Mouse (Mus musculus) left cerebral cortex, postnatal 25 days (tissue): Measurements from ENCODE around the gene Flt3l. TPM values are rescaled to one million over a fixed set of nuclear protein-coding genes. Genes with fewer than 3 reads are reported as not detected.
"Not testable (repeated sequence)": the region's sequence is repeated elsewhere in the genome, so short reads cannot be mapped to it uniquely, and the experiment has no call there.

ENCODE experiments used
- DNase-seq, 2 experiments: peaks; one replicate each; pipeline ENCODE4 v3.0.0; 2022; ENCODE audit warnings: low spot score in 2 of 2, mixed read lengths in 1 of 2
- intact Hi-C: fragments of 180-260 bp; cut with DNase I; formaldehyde crosslinking; loops from one replicate; pipeline ENCODE4 v1.15.1; 2025
- total RNA-seq, 2 experiments: library from RNA; stranded (reverse); gene quantifications; 2 replicates each; pipeline ENCODE4 v1.2.3; 2021

The Flt3l gene
- total RNA-seq, 2 experiments from 2014 or later, result 3.3 to 5.4 TPM

DNA sequence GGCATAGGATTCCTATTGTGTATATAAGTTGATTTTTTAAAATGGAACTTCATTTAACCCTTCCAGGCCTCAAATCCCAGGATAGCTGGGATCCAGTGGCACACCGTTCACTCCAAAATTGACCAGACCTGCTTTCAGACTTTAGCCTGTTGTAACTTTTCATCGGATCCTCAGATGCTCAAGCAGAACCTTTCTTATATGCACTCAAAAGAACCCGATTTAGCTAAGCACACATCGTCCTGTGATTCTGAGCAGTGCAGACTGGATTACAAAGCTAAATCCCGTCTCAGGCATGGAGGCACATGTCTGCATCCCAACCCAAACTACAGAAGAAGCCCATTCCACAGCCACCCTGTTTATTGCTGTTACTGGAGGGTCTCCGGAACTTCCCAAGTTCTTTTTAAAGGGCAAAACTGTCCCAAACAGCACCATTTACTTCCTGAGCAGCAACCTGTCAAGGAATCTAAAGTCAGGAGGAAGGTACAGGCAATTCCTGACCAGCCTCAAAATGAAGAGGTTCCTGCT, 8.5 kb downstream of the Flt3l start:
- no peak for DNase-seq
- intact Hi-C loops, result loop anchor here (2.0 kb wide), 1 partner anchor 47 kb away; no protein-coding TSS in a partner anchor

- intact Hi-C loops, result no loop called here
- DNase-seq, result no peak
These were observed 9.2 kb downstream of the Flt3l start for GRCm38 (mm10) chr7:45126844-45127699.

GRCm38 (mm10) chr7:45126147-45126843, 9.9 kb downstream of the Flt3l start:
- no peak for DNase-seq
- intact Hi-C loops, result no loop called here

- DNase-seq, intact Hi-C loops: not testable (repeated sequence)
These were observed 10.6 kb downstream of the Flt3l start for GRCm38 (mm10) chr7:45125649-45126048.

GRCm38 (mm10) chr7:45125144-45125600, 11.1 kb downstream of the Flt3l start:
- intact Hi-C loops, result no loop called here
- no peak for DNase-seq

DNA sequence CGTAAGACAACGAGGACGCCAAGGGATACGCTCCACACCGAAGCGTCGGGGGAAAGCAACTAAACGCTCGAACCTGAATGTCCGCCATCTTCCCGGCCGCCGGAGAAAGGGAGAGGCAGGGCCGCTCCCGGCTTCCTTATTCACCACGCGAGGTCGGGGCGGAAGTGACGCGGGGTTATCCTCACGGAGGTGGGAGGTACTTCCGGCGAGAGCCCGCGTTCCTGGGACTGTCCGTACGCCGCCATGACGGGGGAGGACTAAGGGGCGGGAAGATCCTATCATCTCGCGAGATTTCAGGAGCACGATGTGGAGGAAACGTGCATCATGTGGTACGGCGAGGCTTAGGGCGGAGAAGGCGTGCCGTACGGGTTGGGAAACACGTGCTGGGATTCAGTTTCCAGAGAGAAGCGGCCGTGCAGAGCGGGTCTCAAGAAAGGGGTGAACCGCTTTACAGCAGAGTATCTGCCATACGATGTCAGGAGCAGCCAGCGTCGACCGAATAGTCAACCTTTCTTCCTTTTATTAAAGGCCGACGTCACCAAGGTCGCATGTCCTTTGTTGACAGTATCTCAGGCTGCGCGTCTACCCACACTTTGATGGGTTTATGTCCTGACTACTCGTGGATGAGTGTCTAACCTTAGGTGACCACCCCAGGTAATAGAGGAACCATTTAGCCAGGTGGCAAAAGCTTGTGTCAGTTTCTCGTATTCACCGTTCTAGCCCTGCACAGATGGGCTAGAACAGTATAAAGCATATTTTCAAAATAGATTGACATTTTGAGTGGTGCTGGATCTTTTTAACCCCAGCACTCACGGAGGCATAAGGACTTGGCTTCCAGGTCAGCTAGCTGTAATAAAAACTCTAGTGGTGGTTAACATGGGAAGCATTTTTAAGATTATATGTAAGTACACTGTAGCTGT, 11.7 kb downstream of the Flt3l start, which contains the start of gene Rps11:
Rps11 (minus strand) TSS at position 216 of the 920 bp plus-strand sequence.
- DNase-seq, result peak; percentile 99
- intact Hi-C loops, result no loop called here

GRCm38 (mm10) chr7:45123186-45123570, 13.1 kb downstream of the Flt3l start:
- intact Hi-C loops, result no loop called here
- DNase-seq, result no peak

GRCm38 (mm10) chr7:45122561-45123185, 13.6 kb downstream of the Flt3l start:
- intact Hi-C loops, result no loop called here
- no peak for DNase-seq

DNA sequence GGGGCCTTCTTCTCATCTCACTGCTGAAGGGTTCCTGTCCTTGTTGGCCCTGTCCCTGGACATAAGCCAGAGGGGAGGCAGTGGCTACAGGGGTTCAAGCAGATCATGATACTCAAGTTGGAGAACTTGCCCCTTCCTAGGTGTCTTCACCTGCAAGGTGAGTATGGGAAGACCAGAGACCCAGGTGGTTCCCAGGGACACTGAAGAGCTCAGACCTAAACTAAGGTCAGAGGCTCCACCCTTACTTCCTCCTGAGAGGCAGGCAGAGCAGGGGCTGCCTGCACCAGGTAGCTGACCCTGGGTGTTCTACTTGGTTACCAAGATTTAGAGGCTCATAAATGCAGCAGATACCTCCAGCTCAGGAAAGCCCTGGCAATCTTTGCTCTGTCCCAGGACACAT, 14.3 kb downstream of the Flt3l start:
- intact Hi-C loops, result no loop called here
- no peak for DNase-seq

DNA sequence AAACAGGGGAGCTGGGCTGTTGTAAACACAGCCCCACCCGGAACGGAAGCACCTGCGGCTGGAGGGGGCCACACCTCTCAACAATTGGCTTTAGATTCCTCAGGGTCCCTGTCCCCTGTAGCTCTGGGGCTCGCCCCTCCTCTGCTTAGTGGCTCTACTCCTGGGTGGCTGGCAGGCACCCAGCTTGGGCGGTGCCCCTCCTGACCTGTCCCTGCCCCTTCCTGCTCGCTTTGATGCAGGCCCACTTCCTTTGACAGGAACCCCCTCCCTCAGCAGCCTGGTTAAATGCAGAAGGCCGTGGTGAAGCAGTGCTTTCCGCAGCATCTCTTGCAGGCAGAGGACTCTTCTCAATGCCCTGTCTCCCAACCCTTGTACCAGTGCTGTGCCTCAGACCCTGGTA, 14.8 kb downstream of the Flt3l start:
- intact Hi-C loops, result no loop called here

DNA sequence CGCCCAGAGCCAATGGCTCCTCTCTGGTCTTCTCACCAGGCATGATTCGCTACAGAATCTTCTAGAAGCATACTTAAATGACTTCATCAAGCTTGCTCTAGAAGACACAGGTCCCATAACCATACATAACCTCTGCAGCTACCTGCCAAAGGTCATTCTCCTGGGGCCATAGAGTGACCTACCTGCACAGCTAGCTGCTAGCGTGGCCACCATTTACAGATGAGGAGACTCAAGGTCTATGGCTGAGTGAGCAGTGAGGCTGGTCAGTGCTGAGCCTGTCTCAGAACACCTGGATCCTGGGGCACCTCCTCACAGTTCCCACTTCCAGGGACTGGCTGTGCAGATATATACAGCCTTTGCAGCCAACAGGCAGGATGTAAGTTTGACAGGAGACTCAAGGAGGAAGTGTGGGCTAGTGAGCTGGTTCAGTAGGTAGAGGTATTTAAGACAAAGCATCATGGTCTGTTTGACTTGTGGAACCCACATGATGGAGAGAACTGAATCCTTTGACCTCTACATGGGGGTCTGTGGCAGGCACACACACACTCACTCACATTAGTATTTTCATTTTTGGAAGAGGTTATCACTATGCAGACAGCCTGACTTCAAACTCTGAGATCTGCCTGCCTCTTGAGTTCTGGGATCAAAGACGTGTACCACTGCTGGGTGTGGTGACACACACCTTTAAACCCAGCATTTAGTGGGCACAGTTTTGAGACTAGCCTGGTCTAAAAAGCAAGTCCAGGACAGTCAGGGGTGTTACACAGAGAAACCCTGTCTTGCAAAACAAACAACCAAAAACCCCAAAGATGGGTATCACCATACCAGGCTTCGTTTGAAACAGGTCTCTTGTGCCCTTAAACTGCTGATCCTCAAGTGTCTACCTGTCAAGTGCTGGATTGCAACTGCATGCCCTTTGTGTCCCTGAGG, 16.2 kb downstream of the Flt3l start:
- intact Hi-C loops, result no loop called here
- DNase-seq, result no peak

More for the DNA sequence above, 14.8 kb downstream of the Flt3l start:
- no peak for DNase-seq

GRCm38 (mm10) chr7:45118336-45118735, 17.9 kb downstream of the Flt3l start:
- intact Hi-C loops, result no loop called here

GRCm38 (mm10) chr7:45117566-45117965, 18.7 kb downstream of the Flt3l start:
- no peak for DNase-seq
- intact Hi-C loops, result no loop called here

More at GRCm38 (mm10) chr7:45118336-45118735, 17.9 kb downstream of the Flt3l start:
- DNase-seq, result no peak

GRCm38 (mm10) chr7:45113476-45113875, 22.8 kb downstream of the Flt3l start:
- no peak for DNase-seq
- intact Hi-C loops, result no loop called here

DNA sequence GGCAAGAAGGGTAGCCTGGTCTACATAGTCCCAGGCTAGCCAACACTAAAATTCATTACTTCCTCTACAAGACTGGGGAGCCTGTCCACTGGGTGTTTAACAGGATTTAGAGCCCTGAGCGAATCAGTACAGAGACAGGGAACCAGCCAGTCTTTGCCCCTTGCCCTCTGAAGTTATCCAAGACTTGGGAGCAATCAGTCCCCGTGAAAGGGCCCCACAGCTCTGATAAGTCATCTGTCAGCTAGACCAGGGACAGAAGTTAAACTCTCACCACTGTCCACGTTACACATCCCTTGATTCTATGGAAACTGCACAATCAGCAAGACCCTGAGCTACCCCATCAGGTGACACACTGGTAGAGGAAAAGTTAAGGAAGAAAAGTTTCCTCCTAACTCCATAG, 23.7 kb downstream of the Flt3l start:
- intact Hi-C loops, result no loop called here

DNA sequence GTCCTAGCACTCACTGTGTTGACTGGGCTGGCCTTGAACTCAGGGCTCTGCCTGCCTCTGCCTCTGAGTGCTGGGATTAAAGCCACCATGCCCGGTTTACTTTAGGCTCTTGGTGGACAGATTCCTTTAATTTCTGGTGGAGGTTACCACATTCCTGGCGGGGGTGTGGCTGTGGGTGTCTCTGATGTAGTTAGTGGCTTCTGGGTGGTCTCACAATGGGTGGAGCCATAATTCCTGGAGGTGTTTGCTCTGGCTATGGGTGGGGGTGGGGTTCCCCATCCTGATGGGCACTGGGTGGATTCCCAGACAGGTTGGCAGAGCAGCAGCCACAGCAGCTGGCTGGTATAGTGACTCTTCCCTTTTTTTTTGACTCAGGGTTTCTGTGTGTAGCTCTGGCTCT, 24.3 kb downstream of the Flt3l start:
- intact Hi-C loops, result no loop called here
- no peak for DNase-seq

More for the DNA sequence above, 23.7 kb downstream of the Flt3l start:
- no peak for DNase-seq

DNA sequence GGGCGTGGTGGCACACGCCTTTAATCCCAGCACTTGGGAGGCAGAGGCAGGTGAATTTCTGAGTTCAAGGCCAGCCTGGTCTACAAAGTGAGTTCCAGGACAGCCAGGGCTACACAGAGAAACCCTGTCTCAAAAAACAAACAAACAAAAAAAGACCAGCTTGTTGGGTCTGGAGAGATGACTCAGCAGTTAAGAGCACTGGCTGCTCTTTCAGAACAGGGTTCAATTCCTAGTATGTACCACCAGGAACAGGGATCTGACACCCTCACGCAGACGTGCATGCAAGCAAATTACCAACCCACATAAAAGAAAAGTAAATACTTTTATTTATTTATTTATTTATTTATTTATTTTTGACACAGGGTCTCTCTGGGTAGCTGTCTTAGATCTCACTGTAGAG, 26.1 kb downstream of the Flt3l start:
- DNase-seq, intact Hi-C loops: not testable (repeated sequence)
